Mouse (Mus musculus) stomach, embryonic 14.5 days (tissue): ENCODE measurements around the gene Stab1. TPM values are rescaled to one million over a fixed set of nuclear protein-coding genes. Genes with fewer than 3 reads are reported as not detected.
A peak's percentile ranks its signal among the peaks of the same experiment; 100 is the strongest.

Experiments used
- ATAC-seq: fragments of 200-750 bp; cut with Nextera tagmentation; 2 replicates; pipeline ENCODE4 v1.8.0; 2017; ENCODE audit warnings: low read depth, moderate TSS enrichment; ENCODE audit not compliant: insufficient number of reproducible peaks, insufficient read depth, low FRiP score
- H3K27ac ChIP-seq: fragments of 300-500 bp; sonication (generic); 2 replicates; pipeline ENCODE4 v1.5.1; 2014; ENCODE audit warnings: mild to moderate bottlenecking, low read length, moderate library complexity, mixed read lengths
- H3K27me3 ChIP-seq: fragments of 300-500 bp; sonication (generic); 2 replicates; pipeline ENCODE4 v1.6.1; 2014; ENCODE audit warnings: low read length, control low read depth, mixed read lengths; ENCODE audit not compliant: control insufficient read depth, insufficient read depth
- H3K36me3 ChIP-seq: fragments of 300-500 bp; sonication (generic); 2 replicates; pipeline ENCODE4 v1.6.1; 2014; ENCODE audit warnings: mild to moderate bottlenecking, control low read depth, low read length, moderate library complexity, mixed read lengths; ENCODE audit not compliant: control insufficient read depth, insufficient read depth
- H3K4me1 ChIP-seq: fragments of 300-500 bp; sonication (generic); 2 replicates; pipeline ENCODE4 v1.6.1; 2014; ENCODE audit warnings: low read length, control low read depth, mixed read lengths; ENCODE audit not compliant: control insufficient read depth, insufficient read depth
- H3K4me2 ChIP-seq: fragments of 300-500 bp; sonication (generic); replicated peaks from 2 replicates; pipeline ENCODE4 v1.6.1; 2014; ENCODE audit warnings: low read depth, low read length, control low read depth
- H3K4me3 ChIP-seq: fragments of 300-500 bp; sonication (generic); 2 replicates; pipeline ENCODE4 v1.5.1; 2014; ENCODE audit warnings: low read depth, low read length, control low read depth
- H3K9ac ChIP-seq: fragments of 300-500 bp; sonication (generic); replicated peaks from 2 replicates; pipeline ENCODE4 v1.6.1; 2014; ENCODE audit warnings: low read depth, mild to moderate bottlenecking, control low read depth, low read length, moderate library complexity, mixed read lengths
- H3K9me3 ChIP-seq: fragments of 300-500 bp; sonication (generic); 2 replicates; pipeline ENCODE4 v1.6.1; 2016; ENCODE audit warnings: low read depth, low read length, control low read depth; ENCODE audit not compliant: control insufficient read depth
- whole genome bisulfite sequencing: fragments of 180-500 bp; shearing (Covaris S2); extraction: QIAGEN DNeasy Blood & Tissue Kit; methylation state at CpG from one replicate; pipeline ENCODE4 v1.1.7; 2014; 5-methylcytosine and 5-hydroxymethylcytosine counted together
- polyA plus RNA-seq: library from polyadenylated mRNA; unstranded; fragments of >200 nt; fragmentation: Nextera tagmentation; extraction: Ambion mirVana; gene quantifications from 2 replicates; pipeline ENCODE4 v1.2.1, GENCODE M21; 2014

The Stab1 gene
- polyA plus RNA-seq, 1 experiment from 2014 or later = 54.4 TPM

- peaks cover 95% of the 10 kb centered on the region for H3K36me3 ChIP-seq
- no peaks in the 10 kb centered on the region for H3K4me1 ChIP-seq
- no peak for ATAC-seq
- H3K27ac ChIP-seq = no peak overlapping the region
- no peak overlapping the region for H3K9ac ChIP-seq
- no peaks in the 10 kb centered on the region for H3K27me3 ChIP-seq
- no peak overlapping the region for H3K4me2 ChIP-seq
- WGBS = 81% methylated on average over 16 of the region's 16 CpGs
- H3K9me3 ChIP-seq = no peaks in the 10 kb centered on the region
- H3K4me3 ChIP-seq = no peak overlapping the region
Measured at GRCm38 (mm10) chr14:31177287-31177686, 8.8 kb upstream of the Stab1 start.

DNA sequence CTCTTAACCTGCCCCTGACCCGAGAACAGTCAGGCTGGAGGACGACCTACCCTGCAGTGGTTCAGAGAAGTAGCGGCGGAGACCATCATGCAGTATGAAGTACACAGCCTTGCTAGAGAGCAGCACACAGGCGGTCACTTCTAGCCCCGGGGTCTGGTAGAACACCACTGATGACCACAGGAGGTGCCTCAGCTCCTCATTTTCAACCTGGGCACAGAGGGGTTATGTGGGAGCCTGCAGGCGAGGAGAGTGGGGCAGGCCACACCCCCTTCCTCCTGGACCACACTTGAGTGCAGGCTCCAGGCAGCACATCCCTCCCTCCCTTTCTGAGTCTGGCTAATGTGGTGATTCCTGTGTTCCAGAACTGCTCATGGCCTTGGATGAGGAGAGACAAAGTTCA is 5.1 kb upstream of the Stab1 start:
- no peak overlapping the region for H3K4me2 ChIP-seq
- H3K9ac ChIP-seq = no peak overlapping the region
- no peaks in the 10 kb centered on the region for H3K27me3 ChIP-seq
- no peaks in the 10 kb centered on the region for H3K9me3 ChIP-seq
- no peak for ATAC-seq
- no peak overlapping the region for H3K27ac ChIP-seq
- H3K4me1 ChIP-seq = no peaks in the 10 kb centered on the region
- H3K36me3 ChIP-seq = peaks cover 80% of the 10 kb centered on the region
- H3K4me3 ChIP-seq = no peak overlapping the region
- WGBS = 80% methylated on average over 7 of the region's 7 CpGs

DNA sequence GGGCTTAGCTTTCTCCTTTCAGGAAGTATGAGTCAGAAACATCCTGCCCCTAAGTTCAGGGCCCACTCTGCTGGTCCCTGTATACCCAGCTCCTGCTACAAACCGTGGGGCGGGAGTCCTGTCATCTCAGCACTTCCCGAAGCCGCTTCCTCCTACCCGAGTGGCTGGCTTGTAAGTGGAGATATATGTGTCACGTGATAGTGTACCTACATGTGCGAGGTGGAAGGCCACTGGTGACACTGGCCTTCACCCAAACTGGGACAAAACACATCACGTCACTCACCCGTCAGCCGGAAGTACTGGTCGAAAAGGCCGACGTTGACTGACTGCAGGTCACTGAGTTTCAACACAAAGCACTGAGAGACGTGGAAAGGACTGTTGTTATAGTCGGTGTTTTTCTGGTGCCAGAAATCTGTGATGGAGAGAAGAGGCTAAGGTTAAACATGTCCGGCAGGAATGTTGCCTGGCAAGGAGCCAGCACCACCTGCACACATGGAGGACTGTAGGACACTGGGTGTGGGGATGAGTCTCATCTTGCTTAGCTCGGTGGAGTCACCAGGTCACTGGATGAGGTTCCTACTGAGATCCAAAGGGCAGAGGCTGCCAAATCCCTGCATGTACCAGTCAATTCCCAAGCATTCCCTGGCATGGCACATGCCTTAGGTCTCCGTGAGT is 4.5 kb upstream of the Stab1 start:
- Histone ChIP-seq H3K27me3 (no peaks in the 10 kb centered on the region), H3K4me3 (no peak overlapping the region), H3K9me3 (no peaks in the 10 kb centered on the region), H3K4me1 (no peaks in the 10 kb centered on the region), H3K4me2 (no peak overlapping the region), H3K36me3 (peaks cover 77% of the 10 kb centered on the region), H3K27ac (no peak overlapping the region), H3K9ac (no peak overlapping the region)
- WGBS = 77% methylated on average over 18 of the region's 18 CpGs
- no peak for ATAC-seq

- 95% methylated on average over 15 of the region's 15 CpGs for WGBS
- no peak for ATAC-seq
- peaks cover 66% of the 10 kb centered on the region for H3K36me3 ChIP-seq
Measured at GRCm38 (mm10) chr14:31171821-31172220, 3.4 kb upstream of the Stab1 start.

DNA sequence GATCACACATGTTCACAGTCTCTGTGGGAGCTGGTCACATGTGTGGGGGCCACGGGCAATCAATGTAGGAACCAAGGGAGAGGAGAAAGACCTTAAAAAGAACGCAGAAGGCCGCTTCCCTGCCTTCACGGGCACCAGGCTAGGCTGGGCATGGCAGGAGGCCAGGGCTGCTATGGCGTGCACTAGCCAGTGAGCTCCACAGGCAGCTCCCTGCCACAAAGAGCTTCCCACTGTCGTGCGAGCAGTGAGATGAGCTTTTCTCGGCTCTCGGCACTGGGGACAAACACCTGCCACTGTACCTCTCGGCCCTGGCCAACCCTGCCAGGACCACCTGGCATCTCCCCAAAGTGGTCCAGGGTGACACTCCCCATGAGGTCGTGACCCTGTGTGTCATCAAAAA is 2.9 kb upstream of the Stab1 start:
- no peak overlapping the region for H3K27ac ChIP-seq
- H3K27me3 ChIP-seq = no peaks in the 10 kb centered on the region
- WGBS = 95% methylated on average over 11 of the region's 11 CpGs
- H3K4me2 ChIP-seq = no peak overlapping the region
- peaks cover 61% of the 10 kb centered on the region for H3K36me3 ChIP-seq
- H3K4me1 ChIP-seq = no peaks in the 10 kb centered on the region
- H3K9me3 ChIP-seq = no peaks in the 10 kb centered on the region
- H3K4me3 ChIP-seq = no peak overlapping the region
- no peak for ATAC-seq
- H3K9ac ChIP-seq = no peak overlapping the region

More at GRCm38 (mm10) chr14:31171821-31172220, 3.4 kb upstream of the Stab1 start:
- Histone ChIP-seq H3K4me2 (no peak overlapping the region), H3K4me3 (no peak overlapping the region), H3K4me1 (no peaks in the 10 kb centered on the region), H3K9me3 (no peaks in the 10 kb centered on the region), H3K27me3 (no peaks in the 10 kb centered on the region), H3K9ac (no peak overlapping the region), H3K27ac (no peak overlapping the region)

- Histone ChIP-seq H3K27me3 (no peaks in the 10 kb centered on the region), H3K36me3 (peaks cover 57% of the 10 kb centered on the region), H3K27ac (no peak overlapping the region), H3K4me3 (no peak overlapping the region), H3K4me1 (no peaks in the 10 kb centered on the region), H3K9me3 (no peaks in the 10 kb centered on the region), H3K9ac (no peak overlapping the region), H3K4me2 (no peak overlapping the region)
- no peak for ATAC-seq
- 81% methylated on average over 13 of the region's 13 CpGs for WGBS
Measured at GRCm38 (mm10) chr14:31170963-31171362, 2.5 kb upstream of the Stab1 start.

DNA sequence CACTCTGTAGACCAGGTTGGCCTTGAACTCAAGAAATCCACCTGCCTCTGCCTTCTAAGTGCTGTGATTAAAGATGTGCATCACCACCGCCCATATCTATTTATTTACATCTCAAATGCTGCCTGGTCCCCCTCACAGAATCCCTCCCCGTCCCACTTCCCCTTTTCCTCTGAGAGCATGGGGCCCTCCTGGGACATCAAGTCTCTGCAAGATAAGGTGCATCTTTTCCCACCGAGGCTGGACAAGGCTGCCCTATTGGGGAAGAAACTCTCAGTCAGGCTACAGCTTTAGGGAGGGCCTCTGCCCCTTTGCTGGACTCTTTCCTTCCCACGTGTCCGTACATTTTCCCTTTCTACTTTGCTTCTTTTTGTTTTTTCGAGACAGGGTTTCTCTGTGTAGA is 1.1 kb upstream of the Stab1 start:
- ATAC-seq = no peak
- no peak overlapping the region for H3K9ac ChIP-seq

GRCm38 (mm10) chr14:31166827-31167226 is 1.6 kb downstream of the Stab1 start:
- WGBS = 62% methylated on average over 9 of the region's 9 CpGs
- no peak for ATAC-seq
- no peaks in the 10 kb centered on the region for H3K9me3 ChIP-seq
- H3K4me2 ChIP-seq = peak overlapping the region; percentile 14; the same call in 1 of the 2 replicates
- no peak overlapping the region for H3K27ac ChIP-seq
- H3K9ac ChIP-seq = no peak overlapping the region
- H3K27me3 ChIP-seq = no peaks in the 10 kb centered on the region
- H3K4me1 ChIP-seq = 0 out of 2 replicates have a peak, but pooled peaks cover 3% of the 10 kb centered on the region
- peaks cover 17% of the 10 kb centered on the region for H3K36me3 ChIP-seq
- H3K4me3 ChIP-seq = 0 out of 2 replicates have a peak overlapping the region, but pooled peaks have one; percentile 3

More for the DNA sequence above, 1.1 kb upstream of the Stab1 start:
- 60% methylated on average over 6 of the region's 6 CpGs for WGBS
- Histone ChIP-seq H3K4me1 (0 out of 2 replicates have a peak, but pooled peaks cover 3% of the 10 kb centered on the region), H3K27ac (no peak overlapping the region), H3K36me3 (peaks cover 44% of the 10 kb centered on the region), H3K4me2 (no peak overlapping the region), H3K9me3 (no peaks in the 10 kb centered on the region), H3K4me3 (no peak overlapping the region), H3K27me3 (no peaks in the 10 kb centered on the region)
